20 mouse cellular contexts compared by ENCODE assay signal in genomic region chr15:97499240-97499639, GRCm38 (mm10).
DNase-seq lines count a peak whose midpoint lies in the region; ATAC-seq and TF ChIP-seq lines count a peak whose summit lies in the region.
"Had no signal": no experiment of that assay in that cellular context is flagged by ENCODE, and none has a peak within 500 bp of the region (broad histone marks: within the 10 kb centered on the region; RNA-seq: fewer than 3 reads in every experiment).

No protein-coding gene starts in this region.

- ATAC-seq in liver, postnatal 0 days, result no peak
- peak; percentile 39 for ATAC-seq in CD4-positive, CD25-positive, alpha-beta regulatory T cell, adult 4 months
- peak; percentile 62 for ATAC-seq in lung, postnatal 0 days
- no peak for ATAC-seq in inflammation-experienced regulatory T-cells, adult 6 months
- ATAC-seq: intestine, postnatal 0 days; midbrain, embryonic 15.5 days had no signal

- H3K36me3 ChIP-seq in liver, adult 2 months (ENCODE audit: control insufficient read depth, insufficient read depth, low read length), result no peaks in the 10 kb centered on the region
- no peaks in the 10 kb centered on the region for H3K36me3 ChIP-seq in liver, postnatal 0 days (replicated peaks; ENCODE audit: insufficient read depth, low read length)
- no peaks in the 10 kb centered on the region for H3K36me3 ChIP-seq in lung, postnatal 0 days (ENCODE audit: insufficient read depth, low read length)
- H3K36me3 ChIP-seq: embryonic facial prominence, embryonic 12.5 days; heart, embryonic 13.5 days; hindbrain, embryonic 15.5 days; limb, embryonic 13.5 days; midbrain, embryonic 15.5 days had no signal

- 61% methylated on average over 5 of the region's 5 CpGs for WGBS in liver, adult 2 months
- WGBS in liver, postnatal 0 days (ENCODE audit: insufficient replicate concordance), result 75% methylated on average over 5 of the region's 5 CpGs
- 52% methylated on average over 5 of the region's 5 CpGs for WGBS in lung, postnatal 0 days

- 0 out of 2 replicates have a peak, but pooled peaks cover 2% of the 10 kb centered on the region for H3K9me3 ChIP-seq in liver, postnatal 0 days (ENCODE audit: low read length)
- no peaks in the 10 kb centered on the region for H3K9me3 ChIP-seq in lung, postnatal 0 days (ENCODE audit: low read length)
- H3K9me3 ChIP-seq: embryonic facial prominence, embryonic 12.5 days; hindbrain, embryonic 15.5 days; midbrain, embryonic 15.5 days had no signal

- H3K79me2 ChIP-seq in liver, adult 2 months (ENCODE audit: control insufficient read depth, insufficient read depth, low read length), result no peaks in the 10 kb centered on the region

- no peaks in the 10 kb centered on the region for H3K27me3 ChIP-seq in liver, adult 2 months (ENCODE audit: control insufficient read depth, insufficient read depth, low read length)
- H3K27me3 ChIP-seq in liver, postnatal 0 days (ENCODE audit: insufficient read depth, low read length), result no peaks in the 10 kb centered on the region
- H3K27me3 ChIP-seq in lung, postnatal 0 days (replicated peaks; ENCODE audit: insufficient read depth, low read length), result no peaks in the 10 kb centered on the region
- H3K27me3 ChIP-seq: embryonic facial prominence, embryonic 12.5 days; heart, embryonic 13.5 days; hindbrain, embryonic 15.5 days; limb, embryonic 13.5 days; megakaryocyte, embryonic 14.5 days; midbrain, embryonic 15.5 days had no signal

- peak; percentile 8 for DNase-seq in liver, adult 2 months (ENCODE audit: extremely low read depth, low read depth, low spot score)
- DNase-seq in liver, postnatal 0 days, result no peak
- peak; percentile 71 for DNase-seq in 3134 (ENCODE audit: extremely low read depth, insufficient read length, low spot score)
- DNase-seq in lung, postnatal 0 days (ENCODE audit: low spot score), result peak; percentile 60
- no peak for DNase-seq in layer of hippocampus, adult 18-20 months (ENCODE audit: low spot score in 2 of 2)
- DNase-seq: adrenal gland, postnatal 14 days; cerebellum, adult 18-20 months; heart, postnatal 36 days; right cerebral cortex, adult 18-20 months; thymus, postnatal 14 days had no signal

- no peak overlapping the region for H3K4me2 ChIP-seq in liver, postnatal 0 days (ENCODE audit: low read depth, low read length)
- H3K4me2 ChIP-seq in lung, postnatal 0 days (replicated peaks; ENCODE audit: low read depth, low read length), result no peak overlapping the region
- H3K4me2 ChIP-seq: embryonic facial prominence, embryonic 12.5 days; heart, embryonic 13.5 days; hindbrain, embryonic 15.5 days; limb, embryonic 13.5 days; midbrain, embryonic 15.5 days had no signal

- TF ChIP-seq CTCF in liver, adult 2 months (IDR thresholded peaks at IDR 0.05; ENCODE audit: low read depth, low read length), result no peak
- no peak for TF ChIP-seq CTCF in liver, postnatal 0 days (IDR thresholded peaks at IDR 0.05; ENCODE audit: low read depth)
- no peak for TF ChIP-seq CTCF in lung, postnatal 0 days (IDR thresholded peaks at IDR 0.05)

- H3K4me1 ChIP-seq in liver, adult 2 months (ENCODE audit: control insufficient read depth, insufficient read depth, low read length), result no peaks in the 10 kb centered on the region
- no peaks in the 10 kb centered on the region for H3K4me1 ChIP-seq in liver, postnatal 0 days (ENCODE audit: insufficient read depth)
- H3K4me1 ChIP-seq in lung, postnatal 0 days (ENCODE audit: insufficient read depth, low read depth, low read length), result no peaks in the 10 kb centered on the region
- H3K4me1 ChIP-seq: embryonic facial prominence, embryonic 12.5 days; heart, embryonic 13.5 days; midbrain, embryonic 15.5 days had no signal

- no peak for TF ChIP-seq EP300 in liver, postnatal 0 days (IDR thresholded peaks at IDR 0.05; ENCODE audit: low read depth)
- TF ChIP-seq EP300 in lung, postnatal 0 days (IDR thresholded peaks at IDR 0.05), result peak; percentile 34; the same call in 1 of the 2 replicates

- H3K27ac ChIP-seq in liver, adult 2 months (replicated peaks; ENCODE audit: insufficient read depth, low read depth, low read length), result no peak overlapping the region
- no peak overlapping the region for H3K27ac ChIP-seq in liver, postnatal 0 days (ENCODE audit: low read depth)
- no peak overlapping the region for H3K27ac ChIP-seq in lung, postnatal 0 days (ENCODE audit: low read length)
- H3K27ac ChIP-seq: embryonic facial prominence, embryonic 12.5 days; heart, embryonic 13.5 days; hindbrain, embryonic 15.5 days; kidney, postnatal 0 days; limb, embryonic 13.5 days; midbrain, embryonic 15.5 days had no signal

- no peak for TF ChIP-seq POLR2A in liver, adult 2 months (IDR thresholded peaks at IDR 0.05; ENCODE audit: extremely low read depth, insufficient read depth, low read length)

- H3K9ac ChIP-seq in liver, adult 2 months (ENCODE audit: low read depth, low read length), result no peak overlapping the region
- no peak overlapping the region for H3K9ac ChIP-seq in liver, postnatal 0 days (replicated peaks)
- H3K9ac ChIP-seq in lung, postnatal 0 days (replicated peaks; ENCODE audit: low read depth), result no peak overlapping the region
- H3K9ac ChIP-seq: embryonic facial prominence, embryonic 12.5 days; heart, embryonic 13.5 days; hindbrain, embryonic 15.5 days; limb, embryonic 13.5 days; midbrain, embryonic 15.5 days had no signal

- no peak overlapping the region for H3K4me3 ChIP-seq in liver, adult 2 months (ENCODE audit: insufficient read depth, low read depth, low read length)
- no peak overlapping the region for H3K4me3 ChIP-seq in liver, postnatal 0 days (ENCODE audit: low read depth, low read length)
- no peak overlapping the region for H3K4me3 ChIP-seq in lung, postnatal 0 days (ENCODE audit: low read depth, low read length)
- H3K4me3 ChIP-seq: embryonic facial prominence, embryonic 12.5 days; heart, embryonic 13.5 days; hindbrain, embryonic 15.5 days; limb, embryonic 13.5 days; megakaryocyte, embryonic 14.5 days; midbrain, embryonic 15.5 days had no signal

Comparison
In these comparisons a context has a peak if more than half of its experiments do, and no peak if none do; other contexts are left out.
1. DNase-seq: peak in liver, adult 2 months (single experiment), 3134 (single experiment) and lung, postnatal 0 days (single experiment); none in liver, postnatal 0 days (single experiment) and layer of hippocampus, adult 18-20 months (0 of 2).
2. ATAC-seq: peak in CD4-positive, CD25-positive, alpha-beta regulatory T cell, adult 4 months (single experiment) and lung, postnatal 0 days (single experiment); none in liver, postnatal 0 days (single experiment) and inflammation-experienced regulatory T-cells, adult 6 months (single experiment).